Mouse (Mus musculus): ENCODE measurements around the gene Olfr1424.
A peak's percentile ranks its signal among the peaks of the same experiment; 100 is the strongest.

DNA sequence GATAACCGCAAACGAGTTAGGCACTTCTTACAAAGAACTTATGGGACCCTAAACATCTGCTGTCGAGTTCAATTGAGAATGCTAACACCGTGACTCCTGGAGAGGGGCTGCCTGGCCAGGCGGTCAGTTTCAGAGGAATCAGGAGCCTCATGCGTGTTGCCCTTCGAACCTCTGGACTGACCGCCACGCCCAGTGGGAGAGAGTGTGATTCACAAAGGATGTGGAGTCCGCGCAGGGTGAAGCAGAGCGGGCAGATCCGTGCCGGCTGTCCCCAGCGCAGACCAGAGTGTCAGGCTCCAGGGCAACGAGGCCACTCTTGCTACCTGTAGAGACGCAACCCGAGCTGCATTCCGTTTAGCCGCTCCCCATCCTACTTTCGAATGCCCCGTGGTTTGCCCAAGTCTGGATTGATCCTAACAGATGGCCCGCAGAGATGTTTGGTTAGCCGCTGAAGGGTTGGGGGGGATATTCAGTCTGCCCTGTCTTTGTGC is 52.2 kb downstream of the Olfr1424 start:
- peak; percentile 59; the same call in 1 of the 2 replicates for TF ChIP-seq POLR2A (IDR thresholded peaks at IDR 0.05; ENCODE audit: borderline replicate concordance, extremely low read depth, low read depth, low read length)
- TF ChIP-seq CTCF (IDR thresholded peaks at IDR 0.05; ENCODE audit: insufficient read depth, low read length), result no peak

Data from lung, adult 2 months (tissue).